Mouse (Mus musculus) thymus, postnatal 14 days (tissue): ENCODE measurements around the gene Esyt2.

ENCODE experiments used
- DNase-seq: peaks from one replicate; pipeline ENCODE4 v3.0.0; 2021

Gene Esyt2

DNA sequence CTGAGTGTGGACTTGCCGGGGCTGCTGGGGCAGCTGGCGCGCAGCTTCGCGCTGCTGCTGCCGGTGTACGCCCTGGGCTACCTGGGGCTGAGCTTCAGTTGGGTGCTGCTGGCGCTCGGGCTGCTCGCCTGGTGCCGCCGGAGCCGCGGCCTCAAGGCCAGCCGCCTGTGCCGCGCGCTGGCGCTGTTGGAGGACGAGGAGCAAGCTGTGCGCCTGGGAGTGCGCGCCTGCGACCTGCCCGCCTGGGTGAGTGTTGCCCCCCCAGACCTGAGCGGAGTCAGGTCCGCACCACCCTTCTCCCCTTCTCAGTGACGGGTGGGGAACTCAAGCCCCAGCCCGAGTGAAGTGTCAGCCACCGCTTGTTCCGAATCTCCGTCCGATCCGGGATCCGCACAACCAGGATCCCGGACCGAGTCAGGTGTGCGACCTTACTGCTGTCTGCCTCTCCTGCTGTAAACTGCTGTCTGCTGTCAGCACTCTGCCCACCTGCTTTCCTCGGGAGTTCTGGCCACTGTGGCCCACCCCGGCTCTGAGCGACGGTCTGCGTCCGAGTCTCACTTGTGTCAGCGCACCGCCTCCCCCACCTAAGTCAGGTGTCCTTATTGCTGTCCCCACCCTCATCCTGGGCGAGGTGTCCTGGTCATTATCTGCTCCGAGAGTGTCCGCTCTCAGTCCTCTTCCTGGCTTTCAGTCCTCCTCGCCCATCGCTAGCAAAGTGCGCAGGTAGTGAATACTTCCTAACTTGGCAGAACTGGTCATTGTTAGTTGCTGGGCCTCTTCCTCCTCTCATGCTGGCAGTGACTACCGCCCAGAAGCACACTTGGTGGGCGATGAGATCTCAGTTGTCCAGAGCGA lies 658 bp downstream of the Esyt2 start:
- DNase-seq, result no peak

DNA sequence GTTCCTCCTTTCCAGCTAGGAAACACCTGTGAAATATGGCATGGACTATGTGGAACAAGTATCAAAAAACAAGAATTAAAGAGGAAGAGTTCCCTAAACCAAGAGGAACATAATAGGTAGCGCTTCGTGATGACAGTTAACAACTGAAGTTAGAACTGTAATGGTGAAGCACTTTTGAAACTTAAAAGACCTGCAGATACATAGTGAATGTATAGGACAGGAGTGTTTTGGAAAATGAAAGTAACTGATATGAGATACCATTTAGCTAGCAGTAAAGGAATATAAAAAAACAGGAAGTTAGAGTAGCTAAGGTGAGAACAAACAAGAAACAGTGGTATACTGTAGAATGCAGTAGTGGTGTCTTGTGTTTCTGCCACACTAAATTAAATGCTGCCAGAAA lies 1.9 kb downstream of the Esyt2 start:
- DNase-seq, result no peak

DNA sequence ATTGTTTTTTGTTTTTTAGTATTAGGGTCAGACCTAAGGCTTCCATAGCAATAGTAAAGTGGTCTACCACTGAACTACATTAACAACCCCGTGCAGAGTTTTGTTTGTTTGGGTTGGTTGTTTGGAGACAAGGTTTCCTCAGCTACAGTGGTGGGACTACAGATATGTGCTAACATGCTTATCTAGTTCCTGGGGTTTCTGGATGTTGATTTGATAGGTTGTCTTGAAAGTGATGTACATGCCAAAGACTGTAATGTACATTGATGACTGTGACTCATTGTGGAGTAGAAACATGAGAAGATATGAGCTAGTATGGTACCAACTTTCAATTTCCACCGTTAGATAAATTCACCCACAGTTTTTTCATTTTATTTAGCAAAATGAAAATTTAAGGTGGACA lies 2.5 kb downstream of the Esyt2 start:
- DNase-seq, result no peak

DNA sequence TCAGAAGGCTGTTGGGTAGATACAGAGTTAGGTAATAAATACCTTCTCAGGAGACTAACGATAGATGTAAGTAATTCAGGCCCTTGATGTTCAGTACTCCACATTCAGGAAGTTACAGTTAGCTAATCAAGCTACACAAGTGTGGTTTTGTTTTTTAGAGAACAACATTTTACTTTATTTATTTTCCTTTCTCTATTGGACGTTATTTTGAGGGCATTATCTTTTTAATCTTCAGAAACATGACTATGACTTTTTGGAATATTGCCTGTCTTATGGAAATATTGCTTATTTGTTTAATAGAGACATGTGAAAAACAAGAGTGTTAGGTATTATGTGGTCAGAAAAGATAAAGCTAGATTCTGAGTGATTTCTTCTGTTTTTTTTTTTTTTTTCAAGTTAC lies 12.2 kb downstream of the Esyt2 start:
- no peak for DNase-seq

DNA sequence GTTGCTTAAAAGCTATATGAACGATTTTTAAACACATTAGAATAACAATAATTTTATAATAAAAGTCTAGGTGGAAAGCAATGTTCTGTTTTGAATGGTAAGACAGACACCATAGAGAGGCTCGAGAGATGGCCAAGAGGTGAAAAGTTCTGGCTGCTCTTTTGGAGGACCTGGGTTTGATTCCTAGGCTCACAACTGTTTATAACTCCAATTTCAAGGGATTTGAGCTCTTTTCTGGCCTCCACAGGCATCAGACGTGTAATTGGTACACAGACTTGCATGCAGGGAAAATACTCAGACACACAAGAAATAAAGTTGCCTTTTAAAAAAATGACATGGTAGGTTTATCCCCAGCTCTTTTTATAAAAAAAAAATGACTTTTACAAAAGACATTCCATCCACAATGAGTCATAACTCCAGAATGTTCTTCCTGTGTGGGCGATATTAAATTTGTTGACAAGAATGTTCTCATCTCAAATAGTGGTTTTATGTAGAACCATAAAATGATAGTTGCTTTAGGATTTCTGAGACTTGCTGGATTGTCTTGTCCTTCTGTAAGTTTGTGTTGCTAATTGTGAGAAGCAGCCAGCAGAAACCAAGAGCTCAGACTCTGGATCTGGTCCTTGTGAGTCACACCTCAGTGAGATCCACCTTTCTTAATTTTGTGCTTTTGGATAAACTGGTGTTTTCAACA lies 12.8 kb downstream of the Esyt2 start:
- DNase-seq, result no peak

DNA sequence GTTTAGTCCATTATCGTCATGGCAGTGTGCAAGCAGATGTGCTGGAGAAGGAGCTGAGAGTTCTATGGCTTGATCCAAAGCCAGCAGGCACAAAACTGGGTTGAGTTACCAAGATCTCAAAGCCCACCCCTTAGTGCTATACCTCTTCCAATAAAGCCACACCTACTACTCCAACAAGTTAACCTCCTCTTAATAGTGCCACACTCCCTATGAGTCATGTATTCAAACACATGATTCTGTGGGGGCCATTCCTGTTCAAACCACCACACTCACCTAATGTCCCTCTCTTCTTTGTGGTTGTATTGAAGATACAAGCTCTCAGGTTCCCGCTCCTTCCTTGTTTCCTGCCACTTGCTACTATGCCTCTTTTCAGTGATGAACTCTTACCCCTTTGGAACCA lies 18.9 kb downstream of the Esyt2 start:
- DNase-seq, result no peak

DNA sequence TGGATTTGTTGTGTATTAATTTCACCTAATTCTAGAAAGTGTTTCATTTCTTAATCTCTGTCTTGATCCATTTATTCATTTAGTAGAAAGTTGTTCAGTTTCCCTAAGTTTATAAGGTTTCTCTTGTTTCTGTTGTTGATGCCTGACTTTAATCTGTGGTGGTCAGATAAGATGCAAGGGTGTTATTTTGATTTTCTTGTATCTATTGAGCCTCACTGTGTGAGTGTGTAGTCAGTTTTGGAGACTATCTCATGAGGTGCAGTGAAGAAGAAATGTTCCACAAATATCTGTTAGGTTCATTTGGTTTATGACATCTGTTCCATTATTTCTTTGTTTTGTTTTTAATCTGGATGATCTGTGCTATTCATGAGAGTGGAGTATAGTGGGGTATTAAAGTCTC lies 21.2 kb downstream of the Esyt2 start:
- DNase-seq, result no peak

DNA sequence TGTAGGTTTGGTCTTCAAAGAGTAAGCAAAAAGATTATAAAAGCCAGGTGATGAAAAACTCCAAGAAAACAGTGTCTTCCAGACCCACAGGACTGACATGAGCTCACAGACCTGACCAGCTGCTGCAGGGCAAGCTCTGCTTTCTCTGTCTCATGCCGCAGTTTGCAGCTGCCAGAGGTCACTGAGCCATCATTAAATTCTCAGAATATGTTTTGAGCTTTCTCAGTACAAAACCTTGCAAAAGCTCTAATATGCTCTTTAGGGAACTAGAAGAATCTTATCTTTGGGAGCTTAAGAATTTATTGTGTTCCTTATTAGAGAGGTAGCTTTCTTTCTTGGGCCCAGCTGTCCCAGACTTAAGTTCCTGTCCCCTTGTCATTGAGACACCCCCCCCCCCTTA lies 25.0 kb downstream of the Esyt2 start:
- DNase-seq, result no peak

DNA sequence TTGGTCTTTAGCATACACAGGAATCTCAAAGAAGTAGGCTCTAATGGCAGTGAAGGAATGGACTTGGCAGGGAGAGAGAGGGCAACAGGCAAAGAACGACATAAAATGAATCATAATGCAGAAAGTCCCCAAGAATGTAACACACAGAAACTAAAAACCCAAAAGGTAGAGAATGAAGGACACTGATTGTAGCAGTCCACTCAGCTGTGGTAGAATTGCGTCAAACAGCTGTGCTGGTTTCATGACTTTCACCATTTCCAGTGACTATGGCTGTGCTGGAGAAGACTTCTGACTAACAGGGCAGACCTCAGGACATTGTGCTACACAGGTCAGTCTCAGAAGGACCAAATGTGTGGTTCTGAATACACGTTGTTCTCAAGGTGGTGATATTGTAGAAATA lies 26.9 kb downstream of the Esyt2 start:
- DNase-seq, result no peak

DNA sequence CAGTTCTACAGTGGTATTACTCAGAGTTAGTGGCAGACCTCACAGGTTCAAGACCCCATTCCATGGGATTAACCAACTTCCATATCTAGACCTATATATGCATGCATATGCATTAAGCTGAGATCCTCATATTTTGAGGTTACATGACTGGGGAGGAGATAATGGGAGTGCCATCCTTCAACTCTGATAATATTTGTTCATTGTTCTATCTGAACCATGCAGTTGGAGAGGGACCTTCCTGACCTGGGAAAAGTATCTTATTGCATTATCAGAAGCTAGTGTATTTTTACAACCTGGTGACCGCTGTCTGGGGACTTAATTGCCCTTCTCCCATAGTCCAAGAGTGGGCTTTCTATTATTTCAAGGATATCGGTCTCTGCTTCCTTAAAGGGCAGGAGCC lies 27.6 kb downstream of the Esyt2 start:
- DNase-seq, result no peak

DNA sequence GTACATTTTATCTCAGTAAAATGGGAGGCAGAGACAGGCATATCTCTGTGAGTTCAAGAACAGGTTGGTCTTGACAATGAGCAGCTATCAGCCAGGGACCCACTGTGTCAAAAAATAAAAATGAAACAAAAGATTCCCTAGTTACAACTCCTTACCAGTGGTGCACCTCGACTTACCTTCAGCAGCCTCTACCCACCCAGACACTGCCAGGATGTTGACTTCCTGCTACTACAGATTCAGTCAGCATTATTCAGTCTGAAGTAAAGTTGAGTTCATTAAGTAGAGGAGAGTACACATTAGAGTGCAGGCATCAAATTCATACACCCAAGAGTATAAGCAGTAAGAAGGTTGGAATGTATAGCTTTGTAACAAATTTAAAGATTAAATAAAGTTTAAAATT lies 32.8 kb downstream of the Esyt2 start:
- peak; percentile 18 for DNase-seq

DNA sequence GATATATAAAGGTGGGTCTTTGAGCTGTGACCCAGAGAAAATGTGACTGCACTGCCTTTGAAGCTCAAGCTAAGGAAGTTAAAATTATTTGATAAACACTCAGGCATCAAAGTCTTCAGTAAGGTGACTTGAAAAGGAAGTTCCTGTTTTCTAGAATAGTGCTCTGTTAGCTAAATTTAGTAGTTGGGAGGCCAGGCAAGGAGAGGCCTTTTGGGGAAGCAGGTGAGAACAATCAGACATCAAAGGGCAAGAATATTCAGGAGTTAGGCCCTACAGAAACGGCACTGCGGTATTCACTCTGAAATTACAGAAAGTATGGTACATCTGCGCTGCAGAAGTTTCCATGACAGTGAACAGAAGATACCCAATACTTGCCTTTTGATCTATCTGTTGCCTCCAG lies 34.5 kb downstream of the Esyt2 start:
- peak; percentile 20 for DNase-seq

DNA sequence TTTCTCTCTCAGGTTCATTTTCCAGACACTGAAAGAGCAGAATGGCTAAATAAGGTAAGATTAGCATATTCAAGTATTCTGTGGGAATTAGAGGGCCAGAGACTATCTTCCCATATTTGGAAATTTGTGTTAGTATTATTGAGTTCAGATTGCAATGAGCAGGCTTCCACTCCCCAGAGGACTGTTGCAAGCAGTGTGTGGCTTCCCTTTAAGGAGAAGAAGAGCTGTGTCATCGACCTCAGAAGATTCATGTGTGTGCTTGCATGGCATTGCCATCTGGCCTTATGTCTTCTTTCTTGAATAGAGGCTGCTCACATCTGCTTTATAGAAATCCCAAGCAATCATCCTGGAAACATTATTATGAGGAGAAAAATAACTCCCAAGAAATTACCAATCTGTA lies 36.8 kb downstream of the Esyt2 start:
- no peak for DNase-seq

DNA sequence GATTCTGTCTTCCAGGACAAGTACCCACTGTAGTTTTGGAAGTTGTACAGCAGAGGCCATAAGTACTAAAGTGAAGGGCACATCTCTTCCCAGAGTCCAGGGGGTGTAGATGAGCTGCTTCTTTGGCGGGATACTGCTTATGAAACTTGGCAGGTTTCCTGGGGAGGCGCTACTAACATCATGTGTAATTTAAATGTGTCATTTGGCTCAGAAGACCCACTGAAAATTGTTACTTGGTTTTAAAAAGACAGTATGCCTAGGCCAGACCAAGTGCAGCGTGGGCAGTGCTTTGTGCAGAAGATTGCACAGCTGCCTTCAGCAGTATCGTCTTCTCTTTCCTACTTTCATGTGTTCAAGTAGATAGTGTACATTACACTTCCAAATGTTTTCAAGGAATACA lies 44.5 kb downstream of the Esyt2 start:
- no peak for DNase-seq

DNA sequence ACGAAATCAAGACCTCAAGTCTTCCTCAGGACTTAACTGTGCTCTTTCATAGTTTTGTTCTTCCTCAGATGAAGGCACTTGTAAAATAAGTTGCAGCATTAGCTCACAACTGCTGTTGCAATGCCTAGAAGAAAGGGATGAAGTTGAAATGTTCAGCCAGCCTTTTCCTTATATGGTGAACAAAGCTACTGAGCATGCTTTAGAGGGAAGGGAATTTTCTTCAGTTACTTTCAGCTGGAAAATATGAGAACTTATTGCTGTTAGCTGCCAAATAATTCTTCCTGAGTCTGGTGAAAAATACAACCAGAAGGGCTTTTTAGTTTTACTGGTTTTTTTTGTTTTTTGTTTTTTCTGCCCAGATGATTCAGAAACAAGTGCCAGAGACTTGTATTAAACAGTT lies 45.2 kb downstream of the Esyt2 start:
- DNase-seq, result no peak

DNA sequence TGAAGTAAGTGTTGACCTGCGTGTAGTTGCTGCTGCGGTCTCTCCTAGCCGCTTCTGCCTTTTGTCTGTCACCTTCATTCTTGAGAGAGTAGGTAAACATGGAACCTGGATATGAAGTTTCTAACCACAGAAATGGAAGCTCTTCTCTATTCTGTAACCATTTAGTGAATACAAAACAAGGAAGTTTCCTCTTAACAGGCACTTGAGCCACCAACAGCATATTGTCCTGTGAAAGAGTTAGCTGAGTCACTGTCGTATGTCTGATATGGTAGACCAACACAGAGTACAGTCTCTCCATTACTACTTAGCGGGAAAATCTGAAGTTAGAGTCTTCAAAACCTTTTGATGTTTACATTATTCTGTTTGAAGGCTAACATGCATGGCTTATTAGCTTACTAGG lies 53.3 kb downstream of the Esyt2 start:
- no peak for DNase-seq

DNA sequence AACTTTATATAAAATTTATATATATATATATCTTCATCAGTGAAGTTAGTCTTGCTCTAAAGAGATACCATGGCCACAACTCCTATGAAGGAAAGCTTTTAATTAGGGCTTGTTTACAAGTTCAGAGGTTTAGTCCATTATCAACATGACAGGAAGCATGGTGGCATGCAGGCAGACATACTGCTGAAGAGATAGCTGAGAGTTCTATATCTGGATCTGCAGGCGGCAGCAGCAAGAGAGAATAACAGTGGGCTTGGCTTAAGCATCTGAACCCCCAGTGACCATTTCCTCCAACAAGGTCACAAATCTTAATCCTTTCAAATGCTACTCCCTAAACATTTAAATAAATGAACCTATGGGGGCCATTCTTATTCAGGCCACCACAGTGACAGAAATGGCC lies 59.2 kb downstream of the Esyt2 start:
- DNase-seq, result no peak

DNA sequence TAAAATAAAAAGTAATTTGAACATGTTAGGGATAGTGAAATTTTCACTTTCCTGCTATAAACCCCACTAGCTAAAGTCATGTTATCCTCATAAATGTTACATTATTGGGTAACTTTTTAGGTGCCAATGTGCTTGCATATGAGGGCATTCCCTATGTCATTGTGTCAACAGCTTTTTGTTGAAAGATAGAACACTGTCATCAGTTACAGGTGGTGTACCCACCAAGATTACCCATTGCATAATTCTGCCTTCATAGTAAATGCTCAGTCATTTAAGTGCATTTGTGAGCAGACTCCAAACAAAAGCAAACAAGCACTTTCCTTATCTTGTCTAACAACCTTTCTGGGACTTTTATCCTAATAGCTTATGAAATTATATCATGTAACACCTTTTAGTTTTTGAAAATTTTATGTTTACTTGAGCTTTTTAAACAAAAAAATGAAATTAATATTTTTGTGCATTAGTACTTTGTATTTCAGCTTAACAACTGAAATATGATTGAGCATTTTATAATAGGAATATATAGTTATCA lies 67.8 kb downstream of the Esyt2 start:
- no peak for DNase-seq

DNA sequence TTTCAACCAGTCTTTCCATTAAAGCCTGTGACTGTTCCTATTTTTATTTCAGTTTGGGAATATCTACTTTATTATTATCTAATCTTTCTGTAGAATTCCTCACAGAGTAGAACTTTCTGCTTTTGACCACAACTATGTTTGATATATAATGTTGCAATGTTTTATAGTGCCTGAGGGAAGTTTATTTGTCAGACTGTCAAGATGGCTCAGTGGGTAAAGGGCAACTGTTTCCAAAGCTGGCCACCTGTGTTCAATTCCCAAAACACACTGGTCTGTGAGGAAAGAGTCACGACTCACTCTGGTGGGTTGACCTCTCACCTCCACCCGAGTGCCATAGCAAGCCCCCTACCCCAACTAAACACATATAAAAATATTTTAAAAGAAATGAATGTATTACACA lies 68.4 kb downstream of the Esyt2 start:
- DNase-seq, result no peak

DNA sequence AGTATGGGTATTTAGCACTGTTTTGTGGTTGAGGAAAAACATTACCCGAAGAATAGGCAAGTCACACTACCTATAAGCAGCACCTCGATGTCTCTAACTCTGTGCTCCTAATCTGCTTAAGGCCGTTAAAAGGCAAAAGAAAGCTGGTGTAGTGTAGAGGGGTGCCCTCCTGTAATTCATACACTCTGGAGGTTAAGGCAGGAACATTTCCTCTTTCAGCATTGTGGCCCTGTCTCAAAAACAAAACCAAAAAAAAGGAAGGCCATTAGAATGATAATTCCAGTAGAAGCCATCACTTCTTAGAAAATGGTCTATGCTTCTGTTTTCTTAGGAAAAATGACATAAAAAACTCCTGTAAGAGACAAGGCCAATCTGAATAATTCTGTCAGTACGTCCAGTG lies 70.0 kb downstream of the Esyt2 start:
- no peak for DNase-seq

DNA sequence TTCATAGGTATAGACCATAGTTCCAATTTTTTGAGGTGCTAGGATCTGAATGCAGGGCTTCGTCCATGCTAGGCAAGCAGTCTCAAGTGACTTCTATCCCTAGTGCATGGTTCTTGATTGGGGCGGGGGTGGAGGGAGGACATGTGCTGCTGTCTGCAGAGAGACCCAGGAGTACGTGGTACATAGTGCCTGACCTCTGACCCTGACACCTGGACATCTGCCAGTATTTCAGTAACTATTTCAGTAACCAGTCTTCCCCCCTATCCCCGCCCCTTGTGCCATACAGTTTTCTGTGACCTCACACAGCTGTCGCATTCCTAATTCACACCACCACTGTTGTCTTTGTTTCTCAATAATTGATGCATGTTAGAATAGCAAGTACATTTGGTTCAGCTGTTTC lies 71.4 kb downstream of the Esyt2 start:
- no peak for DNase-seq

DNA sequence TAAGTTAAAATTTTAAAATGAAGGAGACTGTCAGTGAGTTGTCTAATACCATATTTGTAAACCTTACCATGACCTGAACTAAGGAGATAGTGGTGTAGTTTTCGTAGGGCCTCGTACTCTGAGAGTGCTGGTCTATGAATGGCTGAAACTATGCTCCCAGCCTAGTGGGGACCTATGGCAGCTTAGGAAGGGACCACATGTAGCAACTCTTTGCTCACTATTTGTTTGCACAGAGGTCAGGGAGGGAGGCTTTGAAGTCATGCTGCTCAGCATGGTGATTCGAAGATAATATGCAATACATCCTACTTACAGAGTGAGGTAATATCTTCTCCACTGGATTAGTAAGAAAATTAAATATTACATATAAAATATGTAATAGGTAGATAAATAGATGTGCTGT lies 73.7 kb downstream of the Esyt2 start:
- DNase-seq, result no peak

DNA sequence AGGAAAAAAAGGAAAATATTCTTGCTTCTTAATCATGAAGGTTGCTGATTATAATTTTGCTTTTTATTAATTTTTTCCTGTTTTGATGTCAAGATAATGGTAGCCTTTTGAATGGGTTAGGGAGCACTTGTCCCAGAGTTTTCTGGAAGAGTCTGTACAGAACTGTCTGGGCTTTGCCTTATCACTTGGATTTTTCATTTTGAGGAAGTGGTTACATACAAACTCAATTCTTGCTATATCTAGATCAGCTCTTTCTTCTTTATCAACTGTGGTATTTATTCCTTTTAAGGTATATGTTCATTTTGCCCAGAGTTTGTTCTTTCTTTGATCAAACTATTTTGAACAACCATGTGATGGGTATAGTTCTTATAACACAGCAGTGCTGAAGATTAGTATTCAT lies 81.1 kb downstream of the Esyt2 start:
- no peak for DNase-seq

DNA sequence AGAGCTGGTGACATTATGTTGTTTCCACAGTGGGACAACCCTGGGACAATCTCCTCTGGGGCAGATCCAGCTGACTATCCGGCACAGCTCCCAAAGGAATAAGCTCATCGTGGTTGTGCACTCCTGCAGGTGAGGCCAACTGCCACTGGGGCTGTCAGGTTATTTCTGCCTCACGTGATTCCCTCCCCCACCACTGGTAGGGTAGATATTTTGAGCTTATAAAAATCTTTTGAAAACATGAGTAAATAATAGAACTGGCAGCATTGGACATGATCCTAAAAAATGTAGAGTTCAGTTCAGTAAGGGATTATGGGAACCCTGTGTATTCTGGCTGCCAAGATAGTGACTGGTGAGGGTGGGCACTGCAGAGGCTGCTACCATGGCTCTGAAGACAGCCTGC lies 85.9 kb downstream of the Esyt2 start:
- DNase-seq, result no peak

DNA sequence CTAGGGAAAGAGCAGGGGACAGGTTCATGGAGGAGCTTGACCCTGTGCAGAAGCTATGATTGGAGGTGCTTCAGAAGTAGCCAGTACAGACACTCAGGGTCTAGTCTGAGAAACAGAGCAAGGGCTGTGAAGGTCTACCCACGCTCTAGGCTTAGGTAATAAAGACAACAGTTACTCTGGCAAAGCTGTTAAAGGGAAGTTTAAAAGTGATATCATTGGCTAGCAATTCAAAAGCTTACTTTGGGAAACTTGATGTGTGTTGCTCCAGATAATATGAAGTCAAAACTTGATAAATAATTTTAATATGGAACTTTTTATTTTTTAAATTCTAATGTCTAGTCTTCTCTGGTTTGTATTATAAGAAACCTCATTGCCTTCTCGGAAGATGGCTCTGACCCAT lies 86.3 kb downstream of the Esyt2 start:
- no peak for DNase-seq
